Mouse (Mus musculus): Measurements from ENCODE around the gene Cldn18.

The Cldn18 gene

GRCm38 (mm10) chr9:99701187-99701586 lies 15.9 kb downstream of the Cldn18 start:
- no peak overlapping the region for H3K4me3 ChIP-seq (replicated peaks; ENCODE audit: low read length)
- peaks cover 7% of the 10 kb centered on the region for H3K27me3 ChIP-seq (ENCODE audit: insufficient read depth, low read length)
- no peaks in the 10 kb centered on the region for H3K4me1 ChIP-seq (replicated peaks; ENCODE audit: low read depth, low read length)
- no peak for TF ChIP-seq POU5F1 (IDR thresholded peaks at IDR 0.05; ENCODE audit: borderline replicate concordance, low read length)
- no peak for TF ChIP-seq CTCF (conservative IDR thresholded peaks at IDR 0.05; ENCODE audit: low read length)
- no peak for TF ChIP-seq NANOG (IDR thresholded peaks at IDR 0.05; ENCODE audit: borderline replicate concordance, low read length)
- no peaks in the 10 kb centered on the region for H3K36me3 ChIP-seq (ENCODE audit: insufficient read depth, low read length)
- peaks cover 6% of the 10 kb centered on the region; the same call in 1 of the 2 replicates for H3K9me3 ChIP-seq (ENCODE audit: low read length)

DNA sequence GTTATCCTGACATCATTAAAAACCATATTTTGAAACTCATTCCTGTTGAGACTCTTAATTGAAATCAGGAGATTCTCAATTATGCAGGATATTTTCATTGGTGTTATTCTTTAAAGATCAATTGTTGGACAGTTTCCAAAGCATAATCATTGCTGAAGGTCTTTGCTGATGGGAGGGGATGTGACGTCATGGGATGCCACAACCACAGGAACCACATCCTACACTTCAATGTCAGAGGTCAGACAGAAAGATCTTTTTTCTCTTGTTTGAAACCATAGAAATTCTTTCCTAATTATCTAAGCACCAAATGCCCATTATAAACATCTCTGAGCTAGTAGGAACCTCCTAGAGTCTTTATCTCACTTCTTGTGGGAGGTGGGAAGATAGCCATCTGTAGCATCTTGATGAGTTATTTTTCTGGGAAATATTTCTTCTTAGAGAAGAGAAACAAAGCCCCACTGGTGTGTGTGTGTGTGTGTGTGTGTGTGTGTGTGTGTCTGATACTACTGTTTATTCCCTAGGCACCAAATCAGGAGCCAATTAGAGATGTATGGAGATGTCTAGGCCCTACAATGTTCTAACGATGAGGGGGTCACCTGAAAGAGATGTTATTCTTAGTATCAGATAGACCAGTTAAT lies 17.2 kb downstream of the Cldn18 start:
- H3K4me1 ChIP-seq (replicated peaks; ENCODE audit: low read depth, low read length): peaks cover 8% of the 10 kb centered on the region
- H3K4me3 ChIP-seq (replicated peaks; ENCODE audit: low read length): no peak overlapping the region
- peaks cover 6% of the 10 kb centered on the region; the same call in 1 of the 2 replicates for H3K9me3 ChIP-seq (ENCODE audit: low read length)
- H3K36me3 ChIP-seq (ENCODE audit: insufficient read depth, low read length): no peaks in the 10 kb centered on the region
- TF ChIP-seq CTCF (conservative IDR thresholded peaks at IDR 0.05; ENCODE audit: low read length) (no peak), NANOG (IDR thresholded peaks at IDR 0.05; ENCODE audit: borderline replicate concordance, low read length) (no peak), POU5F1 (IDR thresholded peaks at IDR 0.05; ENCODE audit: borderline replicate concordance, low read length) (no peak)
- peaks cover 4% of the 10 kb centered on the region for H3K27me3 ChIP-seq (ENCODE audit: insufficient read depth, low read length)

DNA sequence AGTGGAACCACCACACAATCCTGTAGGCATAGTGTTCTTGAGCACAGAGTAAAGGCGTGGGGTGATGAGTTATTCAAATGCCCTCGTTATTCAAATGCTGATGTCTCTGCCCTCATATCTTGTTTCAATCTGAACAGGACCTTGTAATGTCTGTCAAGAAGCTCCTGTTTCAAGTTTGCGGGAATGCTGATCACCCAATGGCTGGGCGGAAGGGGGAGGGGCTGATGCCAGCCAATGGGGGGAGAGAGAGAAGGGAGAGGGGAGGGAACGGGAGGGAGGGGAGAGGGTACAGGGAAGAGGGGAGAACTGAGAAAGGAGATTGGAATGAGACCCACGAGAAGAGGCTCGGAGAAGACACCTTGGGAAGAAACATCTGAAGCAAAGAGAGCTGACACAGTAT lies 22.1 kb downstream of the Cldn18 start:
- no peaks in the 10 kb centered on the region for H3K36me3 ChIP-seq (ENCODE audit: insufficient read depth, low read length)
- H3K4me3 ChIP-seq (replicated peaks; ENCODE audit: low read length): 0 out of 2 replicates have a peak overlapping the region, but pooled peaks have one; percentile 4
- TF ChIP-seq POU5F1 (IDR thresholded peaks at IDR 0.05; ENCODE audit: borderline replicate concordance, low read length) (no peak), CTCF (conservative IDR thresholded peaks at IDR 0.05; ENCODE audit: low read length) (no peak), NANOG (IDR thresholded peaks at IDR 0.05; ENCODE audit: borderline replicate concordance, low read length) (no peak)
- peaks cover 26% of the 10 kb centered on the region for H3K4me1 ChIP-seq (replicated peaks; ENCODE audit: low read depth, low read length)
- peaks cover 6% of the 10 kb centered on the region; the same call in 1 of the 2 replicates for H3K9me3 ChIP-seq (ENCODE audit: low read length)
- H3K27me3 ChIP-seq (ENCODE audit: insufficient read depth, low read length): no peaks in the 10 kb centered on the region

DNA sequence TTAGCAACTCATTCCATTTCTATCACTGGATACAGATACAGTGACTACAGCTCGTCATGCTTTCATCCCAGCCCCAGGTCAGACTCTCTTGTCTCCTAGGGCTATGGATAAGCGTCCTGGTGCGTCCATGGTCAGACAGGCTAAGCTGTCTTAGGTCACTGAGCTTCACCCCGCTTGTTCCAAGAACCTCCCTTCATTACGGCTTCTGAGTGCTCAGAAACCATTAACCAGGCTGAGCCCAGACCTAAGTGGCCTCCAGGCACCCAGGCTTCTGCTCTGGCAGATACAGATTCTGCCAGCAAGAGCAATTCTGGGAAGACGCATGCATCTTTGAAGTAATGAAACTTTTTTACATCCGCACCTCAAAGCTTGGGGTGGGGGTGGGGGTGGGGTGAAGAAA lies 26.7 kb downstream of the Cldn18 start:
- Histone ChIP-seq H3K9me3 (ENCODE audit: low read length) (no peaks in the 10 kb centered on the region), H3K36me3 (ENCODE audit: insufficient read depth, low read length) (no peaks in the 10 kb centered on the region), H3K27me3 (ENCODE audit: insufficient read depth, low read length) (no peaks in the 10 kb centered on the region), H3K4me3 (replicated peaks; ENCODE audit: low read length) (no peak overlapping the region), H3K4me1 (replicated peaks; ENCODE audit: low read depth, low read length) (peaks cover 26% of the 10 kb centered on the region)
- TF ChIP-seq CTCF (conservative IDR thresholded peaks at IDR 0.05; ENCODE audit: low read length) (no peak), NANOG (IDR thresholded peaks at IDR 0.05; ENCODE audit: borderline replicate concordance, low read length) (no peak), POU5F1 (IDR thresholded peaks at IDR 0.05; ENCODE audit: borderline replicate concordance, low read length) (no peak)

DNA sequence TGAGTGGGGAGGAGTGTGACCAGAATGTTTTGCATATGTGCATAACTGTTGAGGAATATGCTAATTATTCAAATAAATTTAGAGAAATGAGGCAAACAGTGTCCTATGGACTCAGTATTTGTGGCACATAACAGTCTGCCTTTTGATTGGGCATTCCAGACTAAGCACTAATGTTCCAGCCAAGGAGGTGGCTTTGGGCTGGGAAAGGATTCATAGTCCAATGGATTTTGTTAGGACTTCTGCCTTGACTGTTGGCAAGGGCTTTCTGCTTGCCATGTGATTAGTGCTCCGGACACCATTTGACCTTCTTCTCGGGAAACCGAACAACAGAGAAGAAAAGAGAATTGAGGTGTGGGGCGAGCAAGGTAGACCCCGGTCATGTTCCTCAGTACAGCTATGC lies 27.3 kb downstream of the Cldn18 start:
- Histone ChIP-seq H3K9me3 (ENCODE audit: low read length) (no peaks in the 10 kb centered on the region), H3K4me1 (replicated peaks; ENCODE audit: low read depth, low read length) (peaks cover 21% of the 10 kb centered on the region), H3K27me3 (ENCODE audit: insufficient read depth, low read length) (no peaks in the 10 kb centered on the region), H3K4me3 (replicated peaks; ENCODE audit: low read length) (no peak overlapping the region), H3K36me3 (ENCODE audit: insufficient read depth, low read length) (no peaks in the 10 kb centered on the region)
- TF ChIP-seq CTCF (conservative IDR thresholded peaks at IDR 0.05; ENCODE audit: low read length) (no peak), POU5F1 (IDR thresholded peaks at IDR 0.05; ENCODE audit: borderline replicate concordance, low read length) (no peak), NANOG (IDR thresholded peaks at IDR 0.05; ENCODE audit: borderline replicate concordance, low read length) (no peak)

- Histone ChIP-seq H3K9me3 (ENCODE audit: low read length) (no peaks in the 10 kb centered on the region), H3K36me3 (ENCODE audit: insufficient read depth, low read length) (no peaks in the 10 kb centered on the region), H3K4me1 (replicated peaks; ENCODE audit: low read depth, low read length) (peaks cover 4% of the 10 kb centered on the region; the same call in 1 of the 2 replicates), H3K4me3 (replicated peaks; ENCODE audit: low read length) (no peak overlapping the region), H3K27me3 (ENCODE audit: insufficient read depth, low read length) (no peaks in the 10 kb centered on the region)
- no peak for TF ChIP-seq CTCF (conservative IDR thresholded peaks at IDR 0.05; ENCODE audit: low read length)
- TF ChIP-seq POU5F1 (IDR thresholded peaks at IDR 0.05; ENCODE audit: borderline replicate concordance, low read length): no peak
- no peak for TF ChIP-seq NANOG (IDR thresholded peaks at IDR 0.05; ENCODE audit: borderline replicate concordance, low read length)
These were observed 31.4 kb downstream of the Cldn18 start for GRCm38 (mm10) chr9:99685536-99686231.

GRCm38 (mm10) chr9:99685061-99685521 lies 32.0 kb downstream of the Cldn18 start:
- TF ChIP-seq NANOG (IDR thresholded peaks at IDR 0.05; ENCODE audit: borderline replicate concordance, low read length) (no peak), POU5F1 (IDR thresholded peaks at IDR 0.05; ENCODE audit: borderline replicate concordance, low read length) (no peak), CTCF (conservative IDR thresholded peaks at IDR 0.05; ENCODE audit: low read length) (no peak)
- no peaks in the 10 kb centered on the region for H3K9me3 ChIP-seq (ENCODE audit: low read length)
- no peaks in the 10 kb centered on the region for H3K36me3 ChIP-seq (ENCODE audit: insufficient read depth, low read length)
- H3K27me3 ChIP-seq (ENCODE audit: insufficient read depth, low read length): no peaks in the 10 kb centered on the region
- no peak overlapping the region for H3K4me3 ChIP-seq (replicated peaks; ENCODE audit: low read length)
- H3K4me1 ChIP-seq (replicated peaks; ENCODE audit: low read depth, low read length): peaks cover 3% of the 10 kb centered on the region; the same call in 1 of the 2 replicates

DNA sequence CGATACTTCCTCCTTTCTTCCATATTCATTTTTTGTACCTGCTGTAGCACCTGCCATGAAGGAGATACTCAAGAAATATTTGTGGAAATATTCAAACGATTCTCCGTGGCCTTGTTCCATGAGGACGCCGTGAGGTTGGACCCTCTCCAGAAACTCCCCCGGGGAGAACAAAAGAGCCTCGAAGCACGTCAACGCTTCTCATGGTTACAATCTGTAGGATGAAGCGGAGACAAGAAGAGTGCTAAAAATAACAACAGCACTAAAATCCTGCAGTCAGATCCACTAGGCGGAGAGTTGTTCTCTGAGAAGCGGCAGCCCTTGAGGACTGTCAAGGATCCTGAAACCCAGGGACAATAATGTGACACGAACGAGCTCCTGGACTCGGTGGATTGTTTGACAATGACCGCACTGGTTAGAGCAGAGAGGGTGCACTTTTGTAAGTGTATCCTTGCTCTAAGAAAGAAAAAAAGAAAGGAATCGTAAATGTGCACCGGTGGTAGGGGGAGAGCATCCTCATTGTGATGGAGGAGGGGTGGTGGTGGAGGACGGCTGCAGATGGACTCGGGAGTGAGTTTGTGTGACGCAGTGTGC lies 35.0 kb downstream of the Cldn18 start:
- TF ChIP-seq CTCF (conservative IDR thresholded peaks at IDR 0.05; ENCODE audit: low read length): no peak
- no peak for TF ChIP-seq POU5F1 (IDR thresholded peaks at IDR 0.05; ENCODE audit: borderline replicate concordance, low read length)
- TF ChIP-seq NANOG (IDR thresholded peaks at IDR 0.05; ENCODE audit: borderline replicate concordance, low read length): no peak
- no peaks in the 10 kb centered on the region for H3K4me1 ChIP-seq (replicated peaks; ENCODE audit: low read depth, low read length)
- no peaks in the 10 kb centered on the region for H3K27me3 ChIP-seq (ENCODE audit: insufficient read depth, low read length)
- no peak overlapping the region for H3K4me3 ChIP-seq (replicated peaks; ENCODE audit: low read length)
- H3K36me3 ChIP-seq (ENCODE audit: insufficient read depth, low read length): no peaks in the 10 kb centered on the region
- H3K9me3 ChIP-seq (ENCODE audit: low read length): no peaks in the 10 kb centered on the region

Measured in E14TG2a.4 (cell line).